Mouse (Mus musculus): ENCODE measurements around the gene Nfkbid. TPM values are rescaled to one million over a fixed set of nuclear protein-coding genes. Genes with fewer than 3 reads are reported as not detected.

Gene Nfkbid
- total and polyA plus RNA-seq, 3 experiments = 144 to 197 (median 161) TPM

GRCm38 (mm10) chr7:30373501-30373962 lies 48.0 kb upstream of the Nfkbid start:
- Histone ChIP-seq H3K27me3 (replicated peaks) (peaks cover 47% of the 10 kb centered on the region), H3K79me2 (replicated peaks; ENCODE audit: control insufficient read depth, extremely low read depth, insufficient read depth, poor library complexity, severe bottlenecking) (no peaks in the 10 kb centered on the region), H3K4me3 (replicated peaks in 1 of 3; ENCODE audit: low read depth in 2 of 3, low read length in 2 of 3, poor library complexity in 1 of 3) (peak overlapping the region; percentile 34 to 50 (median 49)), H3K36me3 (replicated peaks in 1 of 2; ENCODE audit: control insufficient read depth in 1 of 2, insufficient read depth in 1 of 2, low read length in 1 of 2) (no peaks in the 10 kb centered on the region), H3K27ac (ENCODE audit: insufficient read depth, low read depth) (no peak overlapping the region), H3K4me1 (ENCODE audit: control insufficient read depth in 1 of 2, insufficient read depth in 2 of 2) (no peaks in the 10 kb centered on the region; a peak in 1 of 4 replicates), H3K4me2 (ENCODE audit: insufficient read depth, low read depth, poor library complexity, severe bottlenecking) (peak overlapping the region; percentile 55), H3K9ac (ENCODE audit: insufficient read depth, low read depth) (peak overlapping the region; percentile 24; the same call in 1 of the 2 replicates), H3K9me3 (replicated peaks; ENCODE audit: low read length) (peaks cover 4% of the 10 kb centered on the region)
- in situ Hi-C loops (cut with MboI; ENCODE audit: low pct_ligation_motif_present, low pct_unique_long_range_greater_than_20kb, low sequenced_read_pairs) = no loop called here
- TF ChIP-seq MXI1 (IDR thresholded peaks at IDR 0.05; ENCODE audit: low read depth, low read length) (peak; percentile 81; the same call in 1 of the 2 replicates), POLR2A (IDR thresholded peaks at IDR 0.05; ENCODE audit: low read depth, low read length) (peak; percentile 72), TCF12 (IDR thresholded peaks at IDR 0.05; ENCODE audit: low read depth, low read length) (peak; percentile 74; the same call in 1 of the 2 replicates), ZNF384 (IDR thresholded peaks at IDR 0.05; ENCODE audit: low read depth, low read length) (no peak), TBP (conservative IDR thresholded peaks at IDR 0.05; ENCODE audit: low read depth, low read length) (no peak), POLR2AphosphoS2 (IDR thresholded peaks at IDR 0.05; ENCODE audit: low read depth, low read length) (no peak), MEF2A (IDR thresholded peaks at IDR 0.05; ENCODE audit: borderline replicate concordance, low read depth, low read length) (peak; percentile 62), JUN (IDR thresholded peaks at IDR 0.05; ENCODE audit: insufficient read depth, low read depth, low read length) (no peak), MAX (IDR thresholded peaks at IDR 0.05; ENCODE audit: low read length) (peak; percentile 68; the same call in 1 of the 2 replicates), NELFE (IDR thresholded peaks at IDR 0.05; ENCODE audit: low read depth, low read length) (peak; percentile 66), HCFC1 (IDR thresholded peaks at IDR 0.05; ENCODE audit: low read depth, low read length) (peak; percentile 98), PAX5 (IDR thresholded peaks at IDR 0.05; ENCODE audit: low read length) (no peak), ZC3H11A (IDR thresholded peaks at IDR 0.05; ENCODE audit: low read depth, low read length) (peak; percentile 37), SMC3 (IDR thresholded peaks at IDR 0.05; ENCODE audit: low read depth, low read length) (peak; percentile 99), KAT2A (IDR thresholded peaks at IDR 0.05; ENCODE audit: insufficient replicate concordance, low read length) (peak; percentile 97; the same call in 1 of the 2 replicates), NRF1 (IDR thresholded peaks at IDR 0.05; ENCODE audit: low read depth, low read length) (peak; percentile 59), SIN3A (IDR thresholded peaks at IDR 0.05; ENCODE audit: low read length) (no peak), MYC (IDR thresholded peaks at IDR 0.05; ENCODE audit: low read depth, low read length) (peak; percentile 83; the same call in 1 of the 2 replicates), GABPA (IDR thresholded peaks at IDR 0.05; ENCODE audit: insufficient replicate concordance, low read depth, low read length) (peak; percentile 75; the same call in 1 of the 2 replicates), ZMIZ1 (IDR thresholded peaks at IDR 0.05; ENCODE audit: low read depth, low read length) (0 out of 2 replicates have a peak, but pooled peaks have one; percentile 42), RCOR1 (conservative IDR thresholded peaks at IDR 0.05; ENCODE audit: low read depth, low read length) (no peak), RAD21 (IDR thresholded peaks at IDR 0.05; ENCODE audit: low read depth, low read length) (peak; percentile 92), BHLHE40 (IDR thresholded peaks at IDR 0.05; ENCODE audit: low read depth, low read length) (0 out of 2 replicates have a peak, but pooled peaks have one; percentile 17), CTCF (conservative IDR thresholded peaks at IDR 0.05 in 1 of 2, IDR thresholded peaks at IDR 0.05 in 1 of 2; ENCODE audit: low read depth in 2 of 2, low read length in 2 of 2) (peak; percentile 27 to 97; a peak in 2 of 4 replicates), ELF1 (IDR thresholded peaks at IDR 0.05; ENCODE audit: low read depth, low read length) (peak; percentile 73), IRF4 (IDR thresholded peaks at IDR 0.05; ENCODE audit: low read depth, low read length) (peak; percentile 38; the same call in 1 of the 2 replicates)
- dilution Hi-C loops (cut with MboI; ENCODE audit: extremely low pct_ligation_motif_present, extremely low pct_unique_long_range_greater_than_20kb, low sequenced_read_pairs) = no loop called here
- peak; percentile 96 for DNase-seq (ENCODE audit: extremely low read depth)
